In the genomic region with DNA sequence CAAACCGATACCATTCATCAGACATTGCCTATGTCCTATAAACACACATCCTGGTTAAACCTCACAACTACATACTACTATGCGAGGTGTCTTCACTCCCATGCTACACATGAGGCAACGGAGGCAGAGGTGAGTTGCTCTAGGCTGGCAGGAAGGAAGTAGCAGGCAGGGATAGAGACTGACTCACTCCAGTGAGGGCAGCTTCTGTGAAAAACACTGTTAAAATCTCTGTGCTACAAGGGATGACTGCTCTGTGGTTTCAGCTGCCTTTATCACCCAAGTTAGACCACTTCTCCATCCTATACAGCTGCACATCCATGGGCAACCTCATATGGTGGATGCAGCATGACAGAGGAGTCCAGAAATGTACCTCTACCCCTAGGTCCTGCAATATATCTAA, we compare ENCODE assay signal across 28 mouse cellular contexts.
A peak's percentile ranks its signal among the peaks of the same experiment; 100 is the strongest.
DNase-seq lines count a peak whose midpoint lies in the region; ATAC-seq and TF ChIP-seq lines count a peak whose summit lies in the region.
"Had no signal": no experiment of that assay in that cellular context is flagged by ENCODE, and none has a peak within 500 bp of the region (broad histone marks: within the 10 kb centered on the region; RNA-seq: fewer than 3 reads in every experiment).

No protein-coding gene starts in this region.

- H3K9me3 ChIP-seq in G1E (replicated peaks): no peaks in the 10 kb centered on the region
- no peaks in the 10 kb centered on the region for H3K9me3 ChIP-seq in midbrain, embryonic 11.5 days (ENCODE audit: control insufficient read depth, low read length)
- H3K9me3 ChIP-seq: embryonic facial prominence, embryonic 13.5 days; forebrain, embryonic 15.5 days; heart, embryonic 13.5 days; hindbrain, embryonic 13.5 days; limb, embryonic 12.5 days; midbrain, embryonic 12.5 days; neural tube, embryonic 12.5 days had no signal

- peaks cover 41% of the 10 kb centered on the region for H3K4me1 ChIP-seq in G1E (ENCODE audit: insufficient read depth, low read depth, low read length)
- no peaks in the 10 kb centered on the region for H3K4me1 ChIP-seq in midbrain, embryonic 11.5 days (ENCODE audit: control insufficient read depth, insufficient read depth, low read length)
- H3K4me1 ChIP-seq: neural tube, embryonic 12.5 days had no signal

- WGBS in midbrain, embryonic 11.5 days: 92% methylated on average over 3 of the region's 3 CpGs

- no peak for DNase-seq in gastrocnemius, adult 2 months
- no peak for DNase-seq in gastrocnemius, postnatal 10 days
- no peak for DNase-seq in G1E (ENCODE audit: low spot score)
- peak; percentile 42 for DNase-seq in thymus, postnatal 14 days
- no peak for DNase-seq in adrenal gland, adult 2 months
- DNase-seq in B cell, adult 2 months: no peak
- DNase-seq in midbrain, embryonic 11.5 days (ENCODE audit: low spot score, missing footprints): no peak
- DNase-seq: adrenal gland, postnatal 10 days; cerebellum, adult 2 months; cerebellum, postnatal 25 days; embryo, embryonic 11 days; gastrocnemius, postnatal 14 days; heart, adult 18-20 months; kidney, adult 2 months; liver, postnatal 0 days; retina, postnatal 1 day had no signal

- no peaks in the 10 kb centered on the region for H3K36me3 ChIP-seq in G1E (replicated peaks)
- no peaks in the 10 kb centered on the region for H3K36me3 ChIP-seq in midbrain, embryonic 11.5 days (ENCODE audit: control insufficient read depth, insufficient read depth, low read length)
- H3K36me3 ChIP-seq: embryonic facial prominence, embryonic 13.5 days; forebrain, embryonic 15.5 days; heart, embryonic 13.5 days; hindbrain, embryonic 13.5 days; limb, embryonic 12.5 days; midbrain, embryonic 12.5 days; neural tube, embryonic 12.5 days had no signal

- H3K27ac ChIP-seq in gastrocnemius, adult 2 months: 0 out of 2 replicates have a peak overlapping the region, but pooled peaks have one; percentile 80
- H3K27ac ChIP-seq in midbrain, embryonic 11.5 days (ENCODE audit: low read depth, low read length): no peak overlapping the region
- H3K27ac ChIP-seq: embryonic facial prominence, embryonic 13.5 days; forebrain, embryonic 15.5 days; heart, embryonic 13.5 days; hindbrain, embryonic 13.5 days; kidney, postnatal 0 days; limb, embryonic 12.5 days; midbrain, embryonic 12.5 days; neural tube, embryonic 12.5 days had no signal

- no peak for TF ChIP-seq CTCF in gastrocnemius, adult 2 months (IDR thresholded peaks at IDR 0.05)
- no peak for TF ChIP-seq CTCF in G1E (IDR thresholded peaks at IDR 0.05; ENCODE audit: low read depth, low read length)

- H3K4me3 ChIP-seq in gastrocnemius, adult 2 months: no peak overlapping the region
- no peak overlapping the region for H3K4me3 ChIP-seq in G1E (ENCODE audit: low read depth, low read length)
- no peak overlapping the region for H3K4me3 ChIP-seq in midbrain, embryonic 11.5 days (ENCODE audit: low read depth, low read length)
- H3K4me3 ChIP-seq: embryonic facial prominence, embryonic 13.5 days; forebrain, embryonic 15.5 days; heart, embryonic 13.5 days; hindbrain, embryonic 13.5 days; limb, embryonic 12.5 days; midbrain, embryonic 12.5 days; neural tube, embryonic 12.5 days had no signal

- peak; percentile 15; the same call in 1 of the 2 replicates for ATAC-seq in G1E (ENCODE audit: extremely low read depth, insufficient number of reproducible peaks, low FRiP score, poor library complexity, severe bottlenecking)
- peak; percentile 71 for ATAC-seq in common myeloid progenitor, adult 5-6 weeks (replicated peaks; ENCODE audit: low read depth, poor library complexity, severe bottlenecking)
- ATAC-seq in midbrain, embryonic 11.5 days (ENCODE audit: low FRiP score): no peak
- ATAC-seq: activated CD4-positive, CD25-positive, alpha-beta regulatory T cell, adult 4 months; forebrain, embryonic 15.5 days; inflammation-experienced regulatory T-cells, adult 6 months; liver, postnatal 0 days had no signal

- H3K4me2 ChIP-seq in midbrain, embryonic 11.5 days: no peak overlapping the region
- H3K4me2 ChIP-seq: embryonic facial prominence, embryonic 13.5 days; forebrain, embryonic 15.5 days; heart, embryonic 13.5 days; hindbrain, embryonic 13.5 days; limb, embryonic 12.5 days; liver, embryonic 11.5 days; midbrain, embryonic 12.5 days; neural tube, embryonic 12.5 days had no signal

- no peak overlapping the region for H3K9ac ChIP-seq in midbrain, embryonic 11.5 days (ENCODE audit: low read length)
- H3K9ac ChIP-seq: embryonic facial prominence, embryonic 13.5 days; forebrain, embryonic 15.5 days; heart, embryonic 13.5 days; hindbrain, embryonic 13.5 days; limb, embryonic 12.5 days; liver, postnatal 0 days; midbrain, embryonic 12.5 days; neural tube, embryonic 12.5 days had no signal

- intact Hi-C loops in gastrocnemius, adult 2 months (cut with DNase I): loop anchor here (5.0 kb wide), 1 partner anchor 66 kb away; no protein-coding TSS in a partner anchor

- H3K27me3 ChIP-seq in G1E (ENCODE audit: insufficient read depth, low read length): no peaks in the 10 kb centered on the region
- H3K27me3 ChIP-seq in midbrain, embryonic 11.5 days (ENCODE audit: control insufficient read depth, insufficient read depth, low read length): no peaks in the 10 kb centered on the region
- H3K27me3 ChIP-seq: embryonic facial prominence, embryonic 13.5 days; forebrain, embryonic 15.5 days; heart, embryonic 13.5 days; hindbrain, embryonic 13.5 days; limb, embryonic 12.5 days; neural tube, embryonic 12.5 days had no signal
